Mouse (Mus musculus): ENCODE measurements around the gene Exosc3. TPM values are rescaled to one million over a fixed set of nuclear protein-coding genes. Genes with fewer than 3 reads are reported as not detected.

Gene Exosc3
- polyA plus RNA-seq, 1 experiment from 2014 or later, result 31.7 TPM

DNA sequence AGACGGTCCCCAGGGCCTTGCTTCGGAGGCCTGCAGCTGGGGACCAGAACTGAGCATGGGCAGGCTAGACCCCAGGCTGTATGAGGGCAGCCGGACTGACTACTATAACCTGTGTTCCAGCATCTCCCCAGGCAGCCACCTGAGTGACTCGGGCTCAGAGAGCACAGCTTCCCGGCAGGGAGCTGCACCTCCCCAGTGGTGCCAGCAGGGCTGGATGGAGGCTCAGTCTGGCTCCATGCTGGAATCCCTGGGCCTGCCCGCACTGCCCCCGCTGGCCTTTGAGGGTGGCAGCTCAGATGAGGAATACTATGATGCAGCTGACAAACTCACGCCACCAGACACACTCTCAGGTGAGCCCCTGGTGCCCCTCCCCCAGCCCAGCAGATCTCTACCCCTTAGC is 63.2 kb downstream of the Exosc3 start:
- Histone ChIP-seq H3K9ac (no peak overlapping the region), H3K27ac (replicated peaks) (no peak overlapping the region), H3K4me1 (no peaks in the 10 kb centered on the region), H3K36me3 (no peaks in the 10 kb centered on the region), H3K9me3 (no peaks in the 10 kb centered on the region), H3K27me3 (replicated peaks) (no peaks in the 10 kb centered on the region), H3K4me3 (no peak overlapping the region), H3K4me2 (no peak overlapping the region)
- ATAC-seq (ENCODE audit: extremely low read depth, insufficient number of reproducible peaks, low FRiP score, low TSS enrichment), result no peak
- 59% methylated on average over 8 of the region's 8 CpGs for WGBS

DNA sequence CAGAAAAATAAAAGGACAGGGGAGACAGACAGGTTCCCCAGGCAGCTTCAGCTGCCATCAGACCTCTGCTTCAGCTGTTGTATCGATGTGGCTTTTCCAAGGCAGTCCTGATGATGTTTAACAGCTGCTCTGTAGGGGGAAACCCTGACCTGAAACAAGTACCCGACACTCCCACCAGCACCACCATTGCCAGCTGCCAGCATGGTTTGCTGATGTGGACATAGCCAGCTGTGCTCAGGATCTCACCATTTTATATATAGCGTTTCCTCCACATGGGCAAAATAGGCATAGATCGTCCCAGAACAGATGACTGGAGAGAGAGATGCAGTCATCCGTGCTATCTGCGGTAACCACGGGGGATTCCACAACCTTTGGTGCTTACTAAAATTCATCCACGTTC is 66.8 kb downstream of the Exosc3 start:
- no peak overlapping the region for H3K4me2 ChIP-seq
- WGBS, result 79% methylated on average over 8 of the region's 8 CpGs
- no peaks in the 10 kb centered on the region for H3K36me3 ChIP-seq
- no peak overlapping the region for H3K27ac ChIP-seq (replicated peaks)
- ATAC-seq (ENCODE audit: extremely low read depth, insufficient number of reproducible peaks, low FRiP score, low TSS enrichment), result no peak
- H3K9me3 ChIP-seq, result no peaks in the 10 kb centered on the region
- H3K9ac ChIP-seq, result no peak overlapping the region
- peaks cover 11% of the 10 kb centered on the region for H3K4me1 ChIP-seq
- no peaks in the 10 kb centered on the region for H3K27me3 ChIP-seq (replicated peaks)
- no peak overlapping the region for H3K4me3 ChIP-seq

DNA sequence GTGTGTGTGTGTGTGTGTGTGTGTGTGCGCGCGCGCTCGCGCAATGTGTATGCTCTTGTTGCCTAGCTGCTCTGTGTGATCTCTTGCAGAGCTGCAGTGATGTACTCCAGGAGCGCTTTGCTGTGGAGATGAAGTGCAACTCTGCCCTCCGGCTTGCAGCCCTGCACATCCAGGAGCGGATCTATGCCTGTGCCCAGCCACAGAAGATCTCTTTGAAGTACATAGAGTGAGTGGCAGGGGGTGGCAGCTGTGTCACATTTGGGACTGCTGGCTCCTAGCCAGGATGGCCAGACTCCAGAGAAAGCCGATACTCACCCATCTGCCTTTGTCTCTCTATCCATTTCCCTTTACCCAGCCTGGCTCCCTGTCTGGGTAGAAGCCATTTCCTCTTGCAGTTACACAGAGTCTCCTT is 71.5 kb downstream of the Exosc3 start:
- peaks cover 29% of the 10 kb centered on the region for H3K4me1 ChIP-seq
- peak overlapping the region; percentile 27 for H3K4me2 ChIP-seq
- ATAC-seq (ENCODE audit: extremely low read depth, insufficient number of reproducible peaks, low FRiP score, low TSS enrichment), result 0 out of 2 replicates have a peak, but pooled peaks have one; percentile 44
- no peaks in the 10 kb centered on the region for H3K9me3 ChIP-seq
- peak overlapping the region; percentile 34; the same call in 1 of the 2 replicates for H3K27ac ChIP-seq (replicated peaks)
- no peak overlapping the region for H3K4me3 ChIP-seq
- H3K27me3 ChIP-seq (replicated peaks), result no peaks in the 10 kb centered on the region
- H3K36me3 ChIP-seq, result no peaks in the 10 kb centered on the region
- H3K9ac ChIP-seq, result no peak overlapping the region
- WGBS, result 54% methylated on average over 10 of the region's 10 CpGs

DNA sequence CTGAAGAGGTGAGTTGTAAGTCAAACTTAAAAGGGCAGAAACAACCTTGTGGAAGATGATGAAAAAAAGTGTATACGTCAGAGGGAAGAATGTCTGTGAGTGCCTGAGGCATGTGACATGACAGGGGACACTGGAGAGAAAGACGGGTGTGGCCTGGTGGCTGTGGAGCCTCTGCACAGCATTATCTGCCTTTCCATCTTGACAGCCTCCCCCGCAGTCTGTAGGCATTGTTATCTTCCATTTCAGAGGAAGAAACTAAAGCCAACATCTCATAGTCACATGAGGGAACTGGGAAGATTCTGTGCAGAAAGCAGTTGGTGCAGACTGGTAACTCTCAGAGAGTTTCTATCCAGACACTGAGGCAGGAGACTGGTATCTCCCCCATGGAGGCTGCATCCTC is 74.6 kb downstream of the Exosc3 start:
- Histone ChIP-seq H3K4me3 (no peak overlapping the region), H3K4me1 (peaks cover 38% of the 10 kb centered on the region), H3K36me3 (no peaks in the 10 kb centered on the region), H3K9me3 (no peaks in the 10 kb centered on the region), H3K27ac (replicated peaks) (no peak overlapping the region), H3K27me3 (replicated peaks) (no peaks in the 10 kb centered on the region), H3K9ac (no peak overlapping the region), H3K4me2 (no peak overlapping the region)
- no peak for ATAC-seq (ENCODE audit: extremely low read depth, insufficient number of reproducible peaks, low FRiP score, low TSS enrichment)
- WGBS, result 42% methylated on average over 3 of the region's 3 CpGs

Other genes with a start within 250 kb of the Exosc3 start
- gene Tomm5, start 234.6 kb downstream of the Exosc3 start, polyA plus RNA-seq (2015; fragmentation: Nextera tagmentation; extraction: Ambion mirVana), result 203 and 242 TPM in 2 replicates
- 1.6 and 2.3 TPM in 2 replicates for gene Frmpd1, start 157.9 kb downstream of the Exosc3 start, polyA plus RNA-seq (2015; fragmentation: Nextera tagmentation; extraction: Ambion mirVana)
- gene Trmt10b, start 45.6 kb downstream of the Exosc3 start, polyA plus RNA-seq (2015; fragmentation: Nextera tagmentation; extraction: Ambion mirVana), result 11.1 and 11.4 TPM in 2 replicates
- gene Dcaf10, start 631 bp downstream of the Exosc3 start, polyA plus RNA-seq (2015; fragmentation: Nextera tagmentation; extraction: Ambion mirVana), result 7.8 and 8.0 TPM in 2 replicates
- 59.0 and 64.6 TPM in 2 replicates for gene Slc25a51, start 66.0 kb upstream of the Exosc3 start, polyA plus RNA-seq (2015; fragmentation: Nextera tagmentation; extraction: Ambion mirVana)
- 8.6 and 8.8 TPM in 2 replicates for gene Shb, start 189.7 kb upstream of the Exosc3 start, polyA plus RNA-seq (2015; fragmentation: Nextera tagmentation; extraction: Ambion mirVana)

Data from heart, embryonic 13.5 days (tissue).